Mouse (Mus musculus) layer of hippocampus, adult 11-12 months (tissue): ENCODE results near the gene Gm20388.
A peak's percentile ranks its signal among the peaks of the same experiment; 100 is the strongest.

Experiments used
- DNase-seq: peaks from one replicate; pipeline ENCODE4 v3.0.0; 2022; ENCODE audit warnings: low spot score

Gene Gm20388

GRCm38 (mm10) chr8:123337475-123337874, 3426.8 kb downstream of the Gm20388 start:
- DNase-seq = no peak

- no peak for DNase-seq
Measured at GRCm38 (mm10) chr8:123340071-123340470, 3429.4 kb downstream of the Gm20388 start.

GRCm38 (mm10) chr8:123341040-123342015, 3430.7 kb downstream of the Gm20388 start:
- DNase-seq = no peak

- DNase-seq = no peak
Measured at GRCm38 (mm10) chr8:123342253-123342652, 3431.6 kb downstream of the Gm20388 start.

GRCm38 (mm10) chr8:123342911-123343310, 3432.3 kb downstream of the Gm20388 start:
- no peak for DNase-seq

- DNase-seq = no peak
Measured at GRCm38 (mm10) chr8:123343422-123343821, 3432.8 kb downstream of the Gm20388 start.

GRCm38 (mm10) chr8:123345135-123345534, 3434.5 kb downstream of the Gm20388 start:
- DNase-seq = no peak

GRCm38 (mm10) chr8:123345856-123346255, 3435.2 kb downstream of the Gm20388 start:
- DNase-seq = no peak

- DNase-seq = no peak
Measured at GRCm38 (mm10) chr8:123347293-123347692, 3436.7 kb downstream of the Gm20388 start.

GRCm38 (mm10) chr8:123348237-123348843, 3437.7 kb downstream of the Gm20388 start:
- no peak for DNase-seq

GRCm38 (mm10) chr8:123349073-123349472, 3438.4 kb downstream of the Gm20388 start:
- no peak for DNase-seq

- no peak for DNase-seq
Measured at GRCm38 (mm10) chr8:123352118-123352517, 3441.5 kb downstream of the Gm20388 start.

GRCm38 (mm10) chr8:123352786-123353185, 3442.1 kb downstream of the Gm20388 start:
- DNase-seq = peak; percentile 67

GRCm38 (mm10) chr8:123353216-123353615, 3442.6 kb downstream of the Gm20388 start:
- DNase-seq = no peak

- DNase-seq = peak; percentile 86
Measured at GRCm38 (mm10) chr8:123361082-123361739, 3450.6 kb downstream of the Gm20388 start.

GRCm38 (mm10) chr8:123373403-123374238, 3463.0 kb downstream of the Gm20388 start, which contains the start of gene Tcf25:
Gene Tcf25, plus strand, starts transcription at chr8:123373753.
- DNase-seq = peak; percentile 96

GRCm38 (mm10) chr8:123374239-123374578, 3463.6 kb downstream of the Gm20388 start:
- peak; percentile 93 for DNase-seq

GRCm38 (mm10) chr8:123375701-123376100, 3465.1 kb downstream of the Gm20388 start:
- no peak for DNase-seq

- DNase-seq = no peak
Measured at GRCm38 (mm10) chr8:123376106-123376505, 3465.5 kb downstream of the Gm20388 start.

GRCm38 (mm10) chr8:123381711-123382110, 3471.1 kb downstream of the Gm20388 start:
- no peak for DNase-seq

GRCm38 (mm10) chr8:123382516-123382915, 3471.9 kb downstream of the Gm20388 start:
- DNase-seq = no peak
